Mouse (Mus musculus) liver, adult 2 months (tissue): ENCODE results near the gene Abhd14a. TPM values are rescaled to one million over a fixed set of nuclear protein-coding genes. Genes with fewer than 3 reads are reported as not detected.

Experiments
- DNase-seq: peaks from one replicate; pipeline ENCODE4 v3.0.0-alpha.2; 2011; ENCODE audit warnings: low read depth, low spot score; ENCODE audit errors: extremely low read depth
- H3K27ac ChIP-seq: fragments of 200-500 bp; replicated peaks from 2 replicates; pipeline ENCODE4 v1.5.1; 2012; ENCODE audit warnings: low read depth, mild to moderate bottlenecking, control low read depth, inconsistent platforms, low read length; ENCODE audit not compliant: insufficient read depth
- H3K27me3 ChIP-seq: fragments of 200-500 bp; 2 replicates; pipeline ENCODE4 v1.6.1; 2012; ENCODE audit warnings: mild to moderate bottlenecking, moderate library complexity, low read length, inconsistent platforms; ENCODE audit not compliant: control insufficient read depth, insufficient read depth
- H3K36me3 ChIP-seq: fragments of 200-500 bp; 2 replicates; pipeline ENCODE4 v1.6.1; 2012; ENCODE audit warnings: low read length, inconsistent platforms; ENCODE audit not compliant: control insufficient read depth, insufficient read depth
- H3K4me1 ChIP-seq: fragments of 200-500 bp; 2 replicates; pipeline ENCODE4 v1.6.1; 2011; ENCODE audit warnings: low read length; ENCODE audit not compliant: control insufficient read depth, insufficient read depth
- H3K4me3 ChIP-seq: fragments of 200-500 bp; 2 replicates; pipeline ENCODE4 v1.5.1; 2011; ENCODE audit warnings: low read depth, mild to moderate bottlenecking, control low read depth, low read length, moderate library complexity; ENCODE audit not compliant: insufficient read depth
- H3K79me2 ChIP-seq: fragments of 200-500 bp; 2 replicates; pipeline ENCODE4 v1.6.1; 2012; ENCODE audit warnings: inconsistent platforms, mild to moderate bottlenecking, low read length, moderate library complexity; ENCODE audit not compliant: control insufficient read depth, insufficient read depth
- H3K9ac ChIP-seq: fragments of 200-500 bp; 2 replicates; pipeline ENCODE4 v1.6.1; 2012; ENCODE audit warnings: low read depth, mild to moderate bottlenecking, control low read depth, inconsistent platforms, low read length
- CTCF ChIP-seq: fragments of 200-500 bp; IDR thresholded peaks from 2 replicates; pipeline ENCODE4 v1.5.1; 2011; ENCODE audit warnings: low read depth, low read length, control low read depth
- POLR2A ChIP-seq: fragments of 200-500 bp; IDR thresholded peaks from 2 replicates; pipeline ENCODE4 v1.6.1; 2011; ENCODE audit warnings: low read length, control low read depth; ENCODE audit not compliant: insufficient read depth; ENCODE audit errors: extremely low read depth
- WGBS: fragments of 180-500 bp; shearing (Covaris S2); methylation state at CpG from one replicate; pipeline ENCODE4 v1.1.7; 2018; 5-methylcytosine and 5-hydroxymethylcytosine counted together
- polyA plus RNA-seq: library from polyadenylated mRNA; depleted of rRNA; stranded (reverse); fragments of >200 nt; gene quantifications from 2 replicates; pipeline ENCODE4 v1.2.3, GENCODE M21; 2012
- total RNA-seq: library from RNA; depleted of rRNA; stranded (reverse); fragments of >200 nt; gene quantifications from 2 replicates; pipeline ENCODE4 v1.2.3, GENCODE M21; 2014

Abhd14a gene
- total and polyA plus RNA-seq, 2 experiments = 8.2 to 22.7 TPM

DNA sequence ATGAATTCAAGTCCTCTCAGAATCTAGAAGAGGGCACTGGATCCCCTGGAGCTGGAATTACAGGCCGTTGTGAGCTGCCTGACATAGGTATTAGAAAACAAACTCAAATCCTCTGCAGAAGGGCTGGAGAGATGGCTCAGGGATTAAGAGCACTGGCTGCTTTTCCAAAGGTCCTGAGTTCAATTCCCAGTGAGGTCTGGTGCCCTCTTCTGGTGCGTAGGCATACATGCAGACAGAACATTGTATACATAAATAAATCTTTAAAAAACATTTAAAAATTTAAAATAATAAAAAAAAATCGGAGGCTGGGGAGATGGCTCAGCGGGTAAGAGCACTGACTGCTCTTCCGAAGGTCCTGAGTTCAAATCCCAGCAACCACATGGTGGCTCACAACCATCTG lies 4.8 kb downstream of the Abhd14a start:
- Histone ChIP-seq H3K27me3 (no peaks in the 10 kb centered on the region), H3K9ac (no peak overlapping the region), H3K79me2 (no peaks in the 10 kb centered on the region), H3K4me1 (peaks cover 17% of the 10 kb centered on the region), H3K4me3 (no peak overlapping the region), H3K36me3 (no peaks in the 10 kb centered on the region), H3K27ac (no peak overlapping the region)
- TF ChIP-seq POLR2A = no peak
- no peak for TF ChIP-seq CTCF
- WGBS = 85% methylated on average over 5 of the region's 5 CpGs
- DNase-seq = peak; percentile 30

DNA sequence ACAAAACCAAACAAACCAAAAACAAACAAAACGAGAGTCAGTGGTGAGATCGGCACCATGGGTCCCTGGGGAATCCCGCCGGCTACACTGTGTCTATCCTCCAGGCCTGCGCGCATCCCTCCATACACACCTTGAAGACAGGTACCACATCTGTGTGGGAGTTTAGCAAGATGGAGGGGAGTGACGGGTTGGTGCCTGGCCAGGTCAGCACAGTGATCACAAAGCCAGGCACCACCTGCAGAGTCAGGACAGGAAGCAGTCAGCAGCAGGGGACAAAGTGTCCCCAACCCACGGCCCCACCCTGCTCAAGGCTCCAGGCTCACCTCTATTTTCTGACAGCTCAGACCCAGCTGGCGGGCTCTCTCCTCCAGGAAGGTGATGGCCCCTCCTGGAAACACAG lies 10.9 kb downstream of the Abhd14a start:
- H3K79me2 ChIP-seq = no peaks in the 10 kb centered on the region
- peaks cover 14% of the 10 kb centered on the region for H3K4me1 ChIP-seq
- H3K27ac ChIP-seq = no peak overlapping the region
- DNase-seq = no peak
- no peak overlapping the region for H3K9ac ChIP-seq
- TF ChIP-seq POLR2A = no peak
- 71% methylated on average over 9 of the region's 9 CpGs for WGBS
- H3K27me3 ChIP-seq = no peaks in the 10 kb centered on the region
- H3K36me3 ChIP-seq = peaks cover 12% of the 10 kb centered on the region
- H3K4me3 ChIP-seq = no peak overlapping the region

DNA sequence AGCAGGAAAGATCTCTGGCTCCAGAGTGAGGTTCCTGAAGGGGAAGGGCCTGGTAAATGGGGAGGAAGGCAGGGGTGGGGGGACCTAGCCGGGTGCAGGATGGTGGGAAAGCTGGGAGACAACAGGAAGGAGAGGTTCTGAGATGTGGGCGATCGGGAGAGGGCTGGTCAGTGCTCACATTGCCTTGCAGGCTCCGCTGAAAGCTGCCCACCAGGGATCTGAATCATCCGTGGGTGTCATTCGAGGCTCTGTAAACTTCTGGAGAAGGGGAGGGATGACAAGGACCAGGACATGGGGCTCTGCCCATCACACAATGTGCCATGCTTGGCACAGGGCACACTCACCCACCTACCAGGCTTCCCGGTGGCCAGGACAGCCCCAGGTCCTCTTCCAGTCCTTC lies 14.1 kb downstream of the Abhd14a start:
- TF ChIP-seq POLR2A (no peak), CTCF (no peak)
- Histone ChIP-seq H3K4me3 (no peak overlapping the region), H3K79me2 (peaks cover 6% of the 10 kb centered on the region), H3K27ac (no peak overlapping the region), H3K4me1 (peaks cover 14% of the 10 kb centered on the region), H3K9ac (no peak overlapping the region), H3K27me3 (no peaks in the 10 kb centered on the region), H3K36me3 (peaks cover 19% of the 10 kb centered on the region)
- DNase-seq = no peak
- 64% methylated on average over 7 of the region's 7 CpGs for WGBS

DNA sequence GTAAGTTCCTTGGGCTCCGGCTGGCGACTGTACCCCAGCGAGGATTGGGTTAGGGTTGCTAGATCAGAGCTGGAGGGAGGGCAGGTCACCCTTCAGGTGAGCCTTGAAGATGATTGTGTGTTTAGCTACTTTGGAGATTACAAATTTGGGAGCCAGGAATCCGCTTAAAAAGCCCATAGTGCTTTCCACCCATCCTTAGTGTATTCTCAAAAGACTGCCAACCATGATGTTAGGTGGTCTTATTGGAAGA lies 17.5 kb downstream of the Abhd14a start:
- Histone ChIP-seq H3K4me1 (peaks cover 6% of the 10 kb centered on the region), H3K4me3 (peak overlapping the region; percentile 98), H3K79me2 (peaks cover 6% of the 10 kb centered on the region), H3K36me3 (peaks cover 19% of the 10 kb centered on the region), H3K27me3 (no peaks in the 10 kb centered on the region), H3K27ac (peak overlapping the region; percentile 62), H3K9ac (peak overlapping the region; percentile 96)
- under 1% methylated on average over 4 of the region's 4 CpGs for WGBS
- no peak for TF ChIP-seq POLR2A
- TF ChIP-seq CTCF = no peak
- DNase-seq = no peak

DNA sequence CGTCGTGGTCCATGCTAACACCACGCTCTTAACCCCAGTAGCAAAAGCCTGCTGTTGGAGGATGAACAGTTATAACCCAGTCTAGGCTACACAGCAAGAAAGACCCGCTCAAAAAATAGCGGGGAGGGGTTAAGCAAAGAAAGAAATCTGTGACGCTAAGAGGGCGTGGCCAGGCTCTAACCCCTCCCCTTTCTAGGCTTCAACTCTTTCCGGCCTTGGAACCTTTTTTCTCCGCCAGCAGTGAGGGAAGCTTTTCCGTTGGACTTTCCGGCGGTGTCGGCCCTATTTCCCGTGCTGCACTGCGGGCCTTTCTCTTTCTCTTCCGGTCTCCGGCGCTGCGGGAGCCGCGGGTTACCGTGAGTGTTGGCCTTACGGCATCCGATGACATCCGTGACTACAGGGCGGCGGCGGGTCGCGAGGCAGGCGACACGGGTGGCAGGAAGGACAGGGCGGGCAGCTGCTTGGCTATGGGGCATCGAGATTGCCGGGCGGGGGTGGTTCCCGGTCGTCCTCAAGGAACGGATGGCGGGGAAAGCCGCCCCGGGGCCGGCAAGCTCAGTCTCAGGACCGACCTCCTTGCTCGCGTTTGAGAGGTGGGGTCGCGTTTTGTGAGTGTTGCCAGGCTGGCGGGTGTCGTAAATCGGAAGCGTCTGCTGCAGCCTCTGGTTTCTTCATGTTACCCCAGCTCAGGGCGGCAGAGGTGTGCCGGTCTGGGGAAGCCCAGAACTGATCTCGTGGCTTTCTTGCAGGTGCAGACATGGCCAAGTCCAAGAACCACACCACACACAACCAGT lies 18.1 kb downstream of the Abhd14a start, which contains the start of gene Rpl29:
Rpl29 (plus strand) TSS at position 234 of the 794 bp plus-strand sequence.
- peak; percentile 89 for DNase-seq
- Histone ChIP-seq H3K79me2 (peaks cover 6% of the 10 kb centered on the region), H3K36me3 (peaks cover 19% of the 10 kb centered on the region), H3K4me3 (peak within 1 kb of the TSS; percentile 98), H3K27ac (peak within 1 kb of the TSS; percentile 89), H3K4me1 (peaks cover 6% of the 10 kb centered on the region), H3K27me3 (no peaks in the 10 kb centered on the region), H3K9ac (peak within 1 kb of the TSS; percentile 96)
- peak; percentile 68; the same call in 1 of the 2 replicates for TF ChIP-seq POLR2A
- TF ChIP-seq CTCF = no peak
- under 1% methylated on average over 55 of the region's 55 CpGs for WGBS

DNA sequence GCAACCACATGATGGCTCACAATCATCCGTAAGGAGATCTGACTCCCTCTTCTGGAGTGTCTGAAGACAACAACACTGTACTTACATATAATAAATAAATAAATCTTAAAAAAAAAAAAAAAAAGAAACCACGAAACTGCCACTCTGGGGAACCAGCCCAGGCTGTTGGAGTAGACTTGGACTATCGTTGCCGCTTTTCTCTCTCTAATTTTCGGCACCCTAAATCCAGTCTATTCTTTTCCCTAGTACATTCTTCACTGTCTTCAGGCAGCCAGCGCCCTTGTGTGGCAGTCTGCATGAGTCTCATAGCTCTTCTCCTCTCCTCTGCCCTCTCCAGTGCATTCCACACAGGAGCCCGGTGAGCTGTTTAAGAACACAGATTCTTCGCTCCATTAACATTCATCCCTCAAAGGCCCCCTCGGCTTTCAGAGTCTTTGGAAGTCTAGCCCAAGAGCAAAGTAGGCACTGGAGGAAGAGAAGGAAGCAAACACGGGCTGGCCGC lies 18.7 kb downstream of the Abhd14a start:
- H3K9ac ChIP-seq = peak overlapping the region; percentile 88
- peaks cover 19% of the 10 kb centered on the region for H3K36me3 ChIP-seq
- peak overlapping the region; percentile 89 for H3K27ac ChIP-seq
- peak overlapping the region; percentile 61 for H3K4me3 ChIP-seq
- TF ChIP-seq CTCF (no peak), POLR2A (no peak)
- 10% methylated on average over 11 of the region's 11 CpGs for WGBS
- peaks cover 6% of the 10 kb centered on the region for H3K79me2 ChIP-seq
- H3K27me3 ChIP-seq = no peaks in the 10 kb centered on the region
- peaks cover 6% of the 10 kb centered on the region for H3K4me1 ChIP-seq
- DNase-seq = no peak
